Mouse (Mus musculus) embryonic fibroblast, embryonic 13.5 days (primary cell): Measurements from ENCODE around the gene Tmem44.

Experiments used
- CTCF ChIP-seq: IDR thresholded peaks from 2 replicates; pipeline ENCODE4 v1.5.1; 2011; ENCODE audit warnings: mild to moderate bottlenecking, control low read depth, low read length, moderate library complexity, borderline replicate concordance; ENCODE audit not compliant: insufficient read depth
- POLR2A ChIP-seq: IDR thresholded peaks from 2 replicates; pipeline ENCODE4 v1.6.1; 2011; ENCODE audit warnings: low read depth, mild to moderate bottlenecking, control low read depth, low read length, moderate library complexity

- TF ChIP-seq CTCF (no peak), POLR2A (no peak)
These were observed 45.4 kb upstream of the Tmem44 start for GRCm38 (mm10) chr16:30595835-30596557.
